Mouse (Mus musculus): Measurements from ENCODE around the gene Vps26c. TPM values are rescaled to one million over a fixed set of nuclear protein-coding genes. Genes with fewer than 3 reads are reported as not detected.

Gene Vps26c
- total RNA-seq (2022), result 10 to 100 TPM; 33.4 to 40.3 (median 38.7) TPM

DNA sequence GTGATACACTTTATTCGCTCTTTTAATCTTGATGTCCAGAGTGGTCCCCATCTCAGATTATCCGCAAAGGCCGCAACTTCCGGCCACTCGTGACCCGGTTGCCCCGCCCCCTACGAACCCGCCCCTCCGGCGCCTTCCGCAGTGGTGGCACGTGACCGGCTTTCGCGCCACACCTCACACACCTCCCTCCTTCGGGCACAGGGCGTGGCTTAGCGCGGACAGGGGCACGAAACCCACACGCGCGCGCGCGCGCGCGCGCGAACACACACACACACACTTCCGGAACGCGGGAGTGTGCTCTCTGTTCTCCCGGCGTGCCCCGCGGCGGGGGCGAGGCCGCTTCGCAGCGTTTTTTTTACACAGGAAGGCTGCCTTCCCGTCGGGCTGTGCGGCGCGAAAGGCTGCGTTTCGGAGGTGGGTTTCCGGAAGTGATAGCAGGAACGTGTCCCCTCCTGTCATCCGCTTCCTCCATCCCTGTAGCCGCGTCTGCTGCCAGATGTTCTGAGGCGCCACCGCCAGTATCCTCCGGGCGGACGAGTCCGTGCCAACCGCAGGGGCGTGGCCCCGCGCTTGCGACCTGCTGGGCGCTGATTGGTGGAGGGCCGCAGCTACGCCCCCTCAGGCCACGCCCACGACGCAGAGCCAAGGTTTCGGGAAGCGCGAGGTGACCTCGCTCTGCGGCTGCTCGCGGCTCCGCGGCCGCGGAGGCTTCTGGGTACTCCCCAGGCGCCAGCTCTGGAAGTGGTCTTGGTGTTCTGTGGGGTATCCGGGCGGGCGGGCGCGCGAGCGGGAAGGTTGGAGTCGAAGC, at the start of gene Vps26c:
Gene Vps26c (minus strand): TSS at position 487 of the 808 bp plus-strand sequence.
- DNase-seq (ENCODE audit: low spot score in 2 of 2), result peak; percentile 96 to 97

DNA sequence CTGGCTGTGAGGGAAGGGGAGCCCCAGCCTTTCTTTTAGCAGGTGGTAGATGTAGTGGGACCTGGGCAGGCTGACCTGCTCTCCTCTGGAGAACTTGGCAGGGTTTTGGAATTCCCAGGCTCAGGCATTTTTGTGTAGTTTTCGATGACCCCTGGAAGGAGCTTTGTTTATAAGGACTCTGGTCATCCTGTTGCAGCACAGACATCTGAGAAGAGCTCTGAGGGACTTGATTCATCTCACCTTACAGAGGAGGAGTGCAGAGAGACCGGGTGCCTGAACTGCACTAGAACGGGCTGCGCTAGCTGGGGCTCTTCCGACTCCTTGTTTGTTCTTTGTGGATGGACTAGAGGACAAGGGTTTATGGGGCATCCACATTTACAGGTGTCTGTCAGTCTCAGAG, 49.1 kb upstream of the Vps26c start:
- DNase-seq (ENCODE audit: low spot score in 2 of 2), result no peak

DNA sequence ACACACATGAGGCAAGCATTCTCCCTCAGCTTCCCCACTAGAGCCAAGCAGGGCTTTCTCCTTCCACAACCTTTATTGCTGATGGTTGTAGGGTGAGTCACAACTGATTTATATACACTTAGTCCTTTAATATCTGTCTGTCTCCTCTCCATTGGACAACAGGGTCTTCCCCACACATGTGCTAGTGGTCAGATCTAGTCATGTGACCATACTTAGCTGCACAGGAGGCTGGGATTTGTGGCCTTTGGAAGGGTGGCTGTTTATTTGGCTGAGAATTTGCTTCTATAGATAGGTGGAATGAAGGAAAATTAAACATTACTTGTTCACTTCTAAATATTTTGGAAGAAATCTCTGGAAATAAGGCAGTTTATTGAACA, 48.1 kb upstream of the Vps26c start:
- DNase-seq (ENCODE audit: low spot score in 2 of 2), result no peak

DNA sequence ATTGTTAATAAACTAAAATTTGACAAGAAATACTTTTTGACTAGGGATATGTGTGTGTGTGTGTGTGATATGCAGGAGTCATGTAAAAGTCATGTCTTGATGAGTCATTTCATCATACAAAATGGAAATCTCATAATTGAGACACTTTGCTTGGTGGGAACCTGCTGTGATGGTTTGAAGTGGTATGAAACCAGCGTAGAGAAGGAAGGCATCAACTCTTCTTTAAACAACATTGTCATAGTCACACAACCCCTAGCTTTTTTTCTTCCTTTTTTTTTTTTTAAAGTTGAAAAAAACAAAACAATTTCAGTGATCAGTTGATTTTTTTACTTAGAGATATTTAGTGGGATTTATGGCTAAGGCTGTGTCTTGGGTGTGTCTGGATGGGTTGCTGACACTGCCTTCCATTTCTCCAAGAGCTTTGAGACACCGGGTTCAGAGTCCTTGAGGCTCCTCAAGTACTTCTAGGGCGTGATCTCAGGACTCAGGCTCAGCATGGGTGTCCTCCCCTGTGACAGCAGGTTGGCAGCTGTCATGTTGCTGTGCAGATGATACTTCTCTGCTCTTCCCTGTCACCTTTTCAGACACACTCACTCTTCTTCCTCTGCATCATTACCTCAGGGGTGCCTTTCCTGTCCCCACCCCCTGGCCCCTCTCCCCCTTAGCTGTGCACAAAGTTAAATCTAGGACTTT, 47.5 kb upstream of the Vps26c start:
- no peak for DNase-seq (ENCODE audit: low spot score in 2 of 2)

DNA sequence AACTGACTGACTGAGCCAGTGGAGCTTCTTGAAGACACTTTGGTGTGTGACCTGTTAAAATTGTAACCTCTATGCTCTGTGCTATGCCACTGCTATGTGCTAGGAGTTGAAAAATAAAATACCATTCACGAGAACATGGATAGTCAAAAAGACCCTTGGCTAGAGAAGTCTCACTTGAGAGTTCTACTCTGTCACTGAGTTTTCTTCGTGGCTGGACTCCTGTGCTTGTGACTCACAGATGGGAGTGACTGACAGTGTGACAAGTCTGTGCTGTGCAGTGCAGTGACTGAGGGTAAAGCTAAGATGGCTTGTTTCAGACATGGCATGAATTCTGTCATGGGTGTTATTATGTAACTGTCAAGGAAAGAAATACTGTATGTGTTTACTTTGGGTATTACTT, 45.8 kb upstream of the Vps26c start:
- no peak for DNase-seq (ENCODE audit: low spot score in 2 of 2)

DNA sequence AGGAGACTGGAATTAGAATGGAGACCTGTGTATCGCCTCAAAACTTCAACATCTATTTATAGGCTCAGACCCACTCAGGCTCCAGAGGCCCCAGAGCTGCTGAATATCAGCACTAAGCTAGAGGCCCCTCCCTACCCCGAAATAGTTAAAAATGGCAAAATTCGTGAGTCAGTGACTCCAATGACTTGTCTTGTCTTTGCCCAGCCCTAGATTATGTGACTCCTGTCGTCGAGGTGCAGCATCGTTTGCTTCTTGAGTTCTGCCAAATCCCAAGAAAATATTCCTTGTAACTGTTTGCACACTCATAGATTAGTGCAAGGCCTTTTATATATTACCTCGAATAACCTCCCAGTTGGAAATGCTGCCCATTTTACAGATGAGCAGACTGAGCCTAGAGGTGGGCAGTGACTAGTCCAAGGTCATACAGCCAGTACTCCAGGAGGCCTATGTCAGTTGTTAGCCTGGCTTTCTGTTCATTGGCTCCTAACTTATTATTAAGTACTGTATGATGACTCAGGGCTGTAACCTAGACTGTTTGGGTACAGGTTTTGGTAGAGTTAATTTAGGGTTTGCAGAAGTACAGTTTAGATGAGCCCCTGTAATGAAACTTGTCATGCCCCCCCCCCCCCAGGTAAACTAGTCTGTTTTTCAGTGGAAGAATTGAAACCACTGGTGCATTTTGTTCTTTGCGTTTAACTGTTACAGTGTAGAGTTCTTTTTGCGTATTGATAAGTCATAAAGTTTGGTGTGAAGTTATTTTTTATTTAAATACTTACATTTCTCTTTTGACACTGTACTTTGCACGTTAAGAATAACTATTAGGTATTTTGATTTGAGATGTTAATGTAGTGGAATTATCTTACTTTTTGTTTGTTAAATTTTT, 44.7 kb upstream of the Vps26c start:
- DNase-seq (ENCODE audit: low spot score in 2 of 2), result no peak

DNA sequence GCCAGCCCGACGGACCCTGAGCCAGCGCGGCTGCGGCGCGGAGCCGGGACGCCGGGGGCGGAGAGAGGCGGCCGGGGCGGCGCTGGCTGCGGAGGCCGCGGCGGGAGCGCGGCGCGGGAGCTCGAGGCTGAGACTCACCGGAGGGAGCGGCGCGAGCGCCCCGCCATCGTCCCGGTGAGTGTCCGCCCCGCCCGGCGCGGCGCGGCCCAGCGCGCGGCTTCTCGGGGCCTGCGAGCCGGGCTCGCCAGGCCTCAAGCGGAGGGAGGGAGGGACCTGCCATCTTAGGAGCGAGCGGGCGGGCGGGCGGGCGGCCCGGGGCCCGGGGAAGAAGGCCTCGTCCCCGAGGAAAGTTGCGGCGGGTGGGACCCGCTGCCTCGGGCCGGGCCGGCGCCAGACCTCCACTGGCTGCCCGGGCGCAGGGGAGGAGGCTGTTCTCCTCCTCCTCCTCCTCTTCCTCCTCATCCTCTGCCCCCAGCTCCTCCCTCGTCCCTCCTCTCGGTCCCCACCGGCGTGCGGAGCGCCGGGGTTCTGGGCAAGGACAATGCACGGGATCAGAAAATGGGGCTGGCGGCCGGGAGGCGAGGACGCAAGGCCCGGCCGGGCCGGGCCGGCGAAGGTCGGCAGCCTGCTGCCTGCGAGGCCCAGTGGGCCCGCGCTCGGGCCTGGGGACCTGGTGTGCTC, 43.9 kb upstream of the Vps26c start:
- DNase-seq (ENCODE audit: low spot score in 2 of 2), result peak in 1 of 2 experiments; percentile 28

DNA sequence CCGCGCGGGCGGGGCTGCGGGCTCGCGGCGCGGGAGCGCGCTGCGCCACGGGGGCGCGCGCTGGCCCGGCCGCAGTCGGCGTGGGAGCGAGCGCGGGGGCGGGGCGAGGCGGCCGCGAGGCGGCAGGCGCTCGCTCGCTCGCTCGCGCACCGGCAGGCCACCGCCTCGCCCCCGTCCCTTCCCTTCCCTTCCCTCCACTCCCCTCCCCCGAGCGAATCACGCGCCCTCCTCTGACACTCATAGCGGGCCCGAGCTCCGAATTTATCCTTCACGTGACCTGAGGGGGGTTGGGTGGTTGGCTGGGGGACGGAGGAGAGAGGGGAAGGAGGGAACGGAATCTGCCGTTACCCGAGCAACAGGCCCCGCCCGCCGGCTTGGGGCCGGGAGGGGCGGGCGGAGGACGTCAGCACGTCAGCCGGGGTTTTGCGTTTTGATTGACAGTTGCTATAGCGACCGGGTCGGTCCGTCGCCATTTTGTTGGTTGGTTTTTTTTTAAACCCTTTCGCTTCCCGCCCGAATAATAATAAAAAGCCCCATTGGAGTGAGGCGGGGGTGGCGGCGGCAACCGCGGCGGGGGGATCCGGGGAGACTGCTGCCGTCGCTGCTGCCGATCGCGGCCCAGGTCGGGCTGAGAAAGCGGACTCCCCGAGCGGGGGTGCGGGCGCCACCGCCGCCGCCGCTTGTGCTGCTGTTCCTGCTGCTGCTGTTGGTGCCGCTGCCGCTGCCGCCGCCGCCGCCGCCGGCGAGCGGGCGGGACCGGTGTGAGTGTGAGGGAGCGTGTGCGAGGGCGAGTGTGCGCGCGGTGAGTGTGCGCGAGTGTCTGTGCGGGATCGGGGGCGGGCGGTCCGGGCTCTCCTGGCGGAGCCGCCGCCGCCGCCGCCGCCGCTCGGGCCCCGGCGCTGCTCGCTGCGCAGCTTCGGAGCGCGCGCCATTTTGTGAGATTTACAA, 42.9 kb upstream of the Vps26c start, which contains the start of gene Dyrk1a:
Gene Dyrk1a (plus strand): TSS at position 782 of the 948 bp plus-strand sequence.
- peak; percentile 97 to 98 for DNase-seq (ENCODE audit: low spot score in 2 of 2)

DNA sequence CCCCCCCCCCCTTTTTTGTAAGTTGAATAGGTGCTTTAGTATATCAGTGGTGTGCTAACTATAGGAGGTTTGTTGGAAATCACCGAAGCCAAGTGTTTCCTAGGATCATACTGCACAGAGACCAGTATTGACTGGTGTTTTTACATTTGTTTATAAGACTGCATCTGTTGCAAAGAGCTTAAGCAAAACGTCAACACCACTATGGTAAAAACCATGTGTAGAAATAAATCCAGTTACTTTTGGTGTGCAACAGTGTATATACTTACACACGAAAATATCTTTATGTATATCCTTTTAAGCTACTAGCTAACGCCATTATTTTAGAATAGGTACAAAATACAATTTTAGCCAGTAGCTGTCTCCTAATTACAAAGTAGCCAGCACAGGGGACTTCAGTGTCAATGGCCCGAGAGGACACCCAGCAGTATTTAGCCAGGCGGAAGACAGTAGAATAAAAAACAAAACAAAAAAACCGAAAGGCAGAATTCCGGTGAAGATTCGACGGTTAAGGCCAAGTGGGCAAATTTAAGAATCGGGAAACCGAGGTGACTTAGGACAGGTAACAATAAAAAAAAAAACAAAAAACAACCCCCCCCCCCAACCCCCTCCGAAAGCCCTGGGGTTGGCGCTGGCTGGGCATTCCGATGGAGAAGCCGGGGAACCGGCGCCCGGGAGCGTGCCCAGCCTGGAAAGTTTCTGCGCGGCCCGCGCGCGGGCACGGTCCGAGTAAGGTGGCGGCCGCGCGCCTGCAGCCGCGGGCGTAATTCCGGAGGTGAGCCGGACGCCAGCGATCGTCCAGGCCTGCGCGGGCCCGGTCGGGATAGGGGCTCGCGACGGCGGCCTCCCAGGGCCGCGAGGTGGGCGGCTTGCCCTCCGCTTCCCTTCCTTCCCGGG, 42.0 kb upstream of the Vps26c start:
- DNase-seq (ENCODE audit: low spot score in 2 of 2), result peak in 1 of 2 experiments; percentile 55

DNA sequence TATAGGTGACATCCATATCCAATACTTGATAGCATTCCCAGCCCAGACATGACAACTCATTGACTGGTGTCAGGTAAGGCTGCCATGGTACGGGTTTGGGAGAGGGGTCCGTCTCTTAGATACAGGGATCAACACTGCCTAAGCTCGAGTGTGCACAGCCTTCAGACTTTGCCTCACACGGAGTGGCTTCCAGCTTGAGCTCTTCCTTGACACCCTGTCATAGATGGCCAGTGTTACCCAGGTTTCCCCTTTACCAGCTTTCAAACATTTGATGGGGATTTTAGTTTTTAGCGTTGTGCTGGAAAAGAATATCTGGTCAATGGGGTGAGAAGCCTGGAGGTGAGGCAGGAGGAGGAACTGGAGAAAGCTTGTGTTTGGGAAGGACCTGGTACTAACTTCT, 41.1 kb upstream of the Vps26c start:
- DNase-seq (ENCODE audit: low spot score in 2 of 2), result no peak

DNA sequence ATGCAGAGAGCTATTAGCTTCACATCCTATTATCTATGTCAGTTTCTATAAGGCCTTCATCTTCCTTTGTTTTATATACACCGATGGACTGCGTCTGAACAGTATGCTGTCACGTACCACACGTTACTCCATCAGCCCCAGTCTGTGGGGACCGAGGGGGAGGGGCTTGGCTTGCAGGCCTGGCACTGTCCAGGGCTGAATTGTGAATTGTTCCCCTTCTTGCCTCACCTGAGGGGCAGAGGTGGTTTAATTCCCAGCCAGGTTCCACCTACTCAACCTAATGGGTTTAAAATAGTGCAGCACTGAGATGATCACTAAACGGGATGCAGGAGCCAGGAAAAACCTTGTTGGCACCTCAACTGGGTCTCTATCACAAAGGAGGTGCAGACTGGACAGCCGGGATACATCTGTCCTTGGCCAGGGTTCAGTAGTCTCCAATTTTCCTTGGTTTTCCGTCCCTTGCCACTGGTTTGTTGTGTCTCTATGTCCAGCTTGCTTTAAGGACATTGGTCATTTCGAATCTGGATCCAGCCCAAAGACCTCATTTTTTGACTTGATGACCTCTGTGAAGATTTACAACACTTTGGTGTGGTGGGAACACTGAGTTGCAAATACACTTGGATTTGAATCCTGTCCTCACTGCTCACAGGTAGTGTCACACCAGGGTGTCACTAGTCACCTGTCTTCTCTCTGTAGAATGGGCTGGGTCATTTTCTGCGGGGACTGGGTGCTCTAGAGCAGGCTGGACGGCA, 40.4 kb upstream of the Vps26c start:
- DNase-seq (ENCODE audit: low spot score in 2 of 2), result no peak

DNA sequence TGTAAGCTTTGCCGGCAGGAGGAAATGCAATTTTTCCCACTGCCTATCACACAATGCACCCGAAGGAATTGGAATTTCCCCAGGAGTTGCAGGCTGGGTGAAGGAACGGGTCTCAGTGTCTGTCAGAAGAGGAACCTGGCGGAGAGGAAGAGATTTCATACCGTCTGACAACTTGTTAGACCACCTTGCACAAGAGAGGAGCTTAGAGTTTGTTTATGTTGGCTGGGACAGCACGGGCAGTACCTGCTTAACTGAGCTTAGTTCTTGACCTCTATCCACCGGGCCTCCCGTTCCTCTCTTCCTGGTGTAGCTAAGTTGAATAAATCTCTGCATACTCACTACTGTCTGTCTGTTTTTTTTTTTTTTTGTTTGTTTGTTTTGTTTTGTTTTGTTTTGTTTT, 39.5 kb upstream of the Vps26c start:
- no peak for DNase-seq (ENCODE audit: low spot score in 2 of 2)

DNA sequence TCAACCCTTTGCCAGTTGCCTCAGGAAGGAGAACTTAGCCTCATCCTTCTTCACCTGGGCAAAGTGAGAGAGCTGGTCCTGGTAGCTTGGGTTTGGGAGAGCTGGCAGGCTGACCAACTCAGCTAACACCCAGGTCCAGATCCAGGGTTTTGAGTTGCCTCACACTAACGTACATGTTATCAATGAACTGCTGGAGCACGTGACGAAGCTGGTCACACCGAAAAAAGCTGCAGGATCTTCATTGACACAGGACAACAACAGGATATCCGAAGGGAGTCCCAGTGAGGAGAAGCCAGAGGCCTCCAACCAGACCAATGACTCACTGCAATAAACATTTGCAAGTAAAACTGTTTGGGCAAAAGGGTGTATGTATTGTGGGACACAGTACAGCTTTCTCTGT, 34.0 kb upstream of the Vps26c start:
- no peak for DNase-seq (ENCODE audit: low spot score in 2 of 2)

DNA sequence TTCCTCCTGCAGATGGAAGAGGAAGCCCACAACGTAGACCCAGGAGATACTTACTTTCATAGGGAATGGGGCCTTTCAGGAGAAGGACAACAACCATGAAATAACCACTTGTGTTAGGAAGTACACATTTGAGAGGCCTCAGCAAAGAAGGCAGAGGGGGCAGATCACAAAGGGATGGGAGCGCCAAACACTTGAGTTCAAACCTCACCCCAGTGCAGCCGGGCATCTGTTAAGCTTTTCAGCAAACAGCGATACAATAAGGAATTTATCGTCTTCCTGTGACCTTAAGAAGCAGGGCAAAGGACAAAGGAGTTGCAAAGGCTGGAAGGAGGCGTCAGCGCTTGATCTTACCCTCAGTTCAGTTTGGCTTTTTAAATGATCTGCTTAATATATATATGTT, 33.2 kb upstream of the Vps26c start:
- DNase-seq (ENCODE audit: low spot score in 2 of 2), result no peak

DNA sequence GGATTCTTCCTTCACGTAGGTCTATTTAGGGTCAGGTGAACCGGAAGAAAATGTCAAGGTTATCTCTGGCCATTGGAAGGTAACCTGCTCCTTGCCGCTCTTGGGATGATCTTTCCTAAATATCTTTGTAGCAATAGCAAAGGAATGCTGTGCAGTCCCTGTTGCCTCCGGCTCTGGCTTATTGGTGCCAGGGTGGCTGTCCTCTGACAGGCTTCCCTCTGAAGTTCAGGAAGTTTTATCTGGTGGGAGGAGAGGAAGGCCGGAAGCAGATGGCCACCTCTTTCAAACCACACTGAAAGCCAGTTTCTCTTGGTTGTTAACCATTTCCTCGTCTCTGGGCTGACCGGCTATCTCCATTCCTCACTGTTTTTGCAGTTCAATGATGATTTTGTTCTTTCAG, 32.7 kb upstream of the Vps26c start:
- no peak for DNase-seq (ENCODE audit: low spot score in 2 of 2)

DNA sequence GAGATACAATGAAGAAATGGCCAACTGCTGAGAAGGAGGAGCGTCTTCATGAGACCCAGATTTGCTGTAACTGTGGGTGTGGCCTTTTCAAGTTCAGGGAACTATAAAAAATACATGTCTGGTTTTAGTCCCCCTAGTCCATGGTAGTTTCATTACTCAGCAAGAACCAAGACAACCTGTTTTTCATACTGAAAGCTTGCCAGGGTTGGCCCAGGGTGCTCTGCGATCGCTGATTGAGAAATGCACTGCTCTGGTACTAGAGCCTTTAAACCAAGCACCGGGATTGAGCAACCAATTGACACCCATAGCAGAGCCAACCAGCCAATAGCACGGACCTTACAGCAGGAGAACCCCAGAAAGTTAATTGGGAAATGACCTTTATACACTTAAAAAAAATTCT, 29.6 kb upstream of the Vps26c start:
- no peak for DNase-seq (ENCODE audit: low spot score in 2 of 2)

DNA sequence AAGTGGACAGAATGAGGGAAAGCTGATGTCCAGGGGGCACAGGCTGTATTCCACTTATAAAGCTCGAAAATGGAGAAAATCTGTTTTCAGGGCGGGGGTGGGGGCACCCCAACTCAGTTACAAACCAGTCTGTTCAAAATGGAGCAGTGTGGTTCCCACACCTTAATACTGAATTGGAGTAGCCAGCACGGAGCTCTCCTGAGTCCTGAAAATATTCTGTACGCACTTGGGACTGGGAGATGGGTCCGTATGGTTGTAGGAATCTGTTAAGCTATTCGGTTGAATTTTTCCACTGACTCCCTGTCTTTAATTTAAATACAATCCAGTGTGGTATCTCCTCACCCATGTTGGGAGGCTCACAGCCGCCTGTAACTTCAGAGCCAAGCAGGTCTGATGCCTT, 28.7 kb upstream of the Vps26c start:
- DNase-seq (ENCODE audit: low spot score in 2 of 2), result no peak

DNA sequence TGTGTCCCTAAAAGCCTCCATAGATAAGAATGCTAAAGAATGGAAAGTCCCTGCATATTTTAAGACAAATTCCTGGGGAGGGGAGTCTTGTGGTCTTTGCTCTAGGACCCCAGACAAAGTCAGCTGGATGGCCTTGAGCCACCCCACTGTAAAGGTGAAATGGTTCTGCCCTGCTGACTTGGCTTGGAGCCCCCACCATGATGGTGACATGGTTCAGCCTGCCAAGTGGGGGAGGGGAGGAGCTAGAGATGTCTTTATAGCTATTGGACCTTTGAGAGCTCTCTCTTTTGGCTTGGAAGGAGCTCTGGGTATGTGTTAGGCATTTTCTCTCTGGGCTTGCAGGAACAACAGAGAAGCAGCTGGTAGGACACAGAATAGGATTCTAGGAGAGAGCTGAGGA, 25.3 kb upstream of the Vps26c start:
- no peak for DNase-seq (ENCODE audit: low spot score in 2 of 2)

Data from layer of hippocampus, adult 8-10 months (tissue).